Mouse (Mus musculus): ENCODE results near the gene B430306N03Rik.

DNA sequence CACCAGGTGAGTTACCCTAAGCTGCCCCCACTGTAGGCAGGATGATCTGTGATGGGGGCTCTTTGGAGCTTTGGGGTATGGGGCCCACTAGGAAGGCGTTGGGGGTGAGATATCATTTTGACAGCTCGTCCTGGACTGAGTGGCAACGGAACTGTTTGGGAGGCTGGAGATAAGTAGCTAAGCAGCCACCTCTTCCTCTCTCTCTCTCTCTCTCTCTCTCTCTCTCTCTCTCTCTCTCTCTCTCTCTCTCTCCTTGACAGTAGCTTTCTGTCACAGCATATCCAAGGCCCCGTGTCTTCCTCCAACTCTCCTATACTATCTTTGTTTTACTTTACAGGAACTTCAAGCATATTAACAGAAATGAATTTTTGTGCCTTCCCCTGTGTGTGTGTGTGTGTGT is 44.5 kb downstream of the B430306N03Rik start:
- no peak for TF ChIP-seq POLR2A (IDR thresholded peaks at IDR 0.05; ENCODE audit: borderline replicate concordance, control insufficient read depth, low read depth, low read length)
- TF ChIP-seq CTCF (IDR thresholded peaks at IDR 0.05; ENCODE audit: control insufficient read depth, insufficient read depth, low read length), result no peak
